Mouse (Mus musculus) spleen, adult 12 weeks (tissue): ENCODE measurements around the gene Arhgap6.
A peak's percentile ranks its signal among the peaks of the same experiment; 100 is the strongest.
"Not testable (repeated sequence)": the region's sequence is repeated elsewhere in the genome, so short reads cannot be mapped to it uniquely, and the experiment has no call there.

Experiments used
- DNase-seq: peaks from one replicate; pipeline ENCODE4 v3.0.0; 2022; ENCODE audit warnings: low spot score

The Arhgap6 gene

DNA sequence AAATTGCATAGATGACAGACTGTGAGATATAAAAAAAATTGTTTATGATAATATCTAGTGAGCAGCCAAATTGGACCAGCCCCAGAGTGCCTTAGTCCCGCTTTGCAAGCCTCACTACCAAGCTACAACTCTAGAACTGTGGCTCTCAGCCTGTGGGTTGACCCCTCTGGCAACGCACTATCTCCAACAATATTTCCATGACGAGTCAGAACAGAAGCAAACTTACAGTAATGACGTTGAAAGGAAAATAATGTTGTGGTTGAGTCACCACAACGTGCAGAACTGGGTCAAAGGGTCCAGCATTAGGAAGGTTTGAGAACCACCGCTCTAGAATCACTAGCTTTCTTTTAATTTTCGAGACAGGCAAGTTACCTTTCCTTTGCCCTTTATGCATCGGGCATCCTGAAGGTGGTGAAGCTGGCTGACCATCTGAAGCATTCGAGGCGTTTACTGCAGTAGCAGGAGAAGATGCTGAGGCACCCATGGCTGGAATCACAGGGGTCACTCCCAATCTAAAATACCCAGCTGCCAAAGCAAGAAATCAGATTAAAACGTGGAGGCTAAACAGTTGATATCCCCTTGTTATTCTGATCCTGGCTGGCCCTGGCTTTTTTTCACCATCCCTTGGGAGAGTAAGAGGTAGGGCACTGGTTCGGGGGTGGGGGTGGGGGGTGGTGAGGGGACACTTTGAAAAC lies 524.3 kb downstream of the Arhgap6 start:
- DNase-seq = no peak

DNA sequence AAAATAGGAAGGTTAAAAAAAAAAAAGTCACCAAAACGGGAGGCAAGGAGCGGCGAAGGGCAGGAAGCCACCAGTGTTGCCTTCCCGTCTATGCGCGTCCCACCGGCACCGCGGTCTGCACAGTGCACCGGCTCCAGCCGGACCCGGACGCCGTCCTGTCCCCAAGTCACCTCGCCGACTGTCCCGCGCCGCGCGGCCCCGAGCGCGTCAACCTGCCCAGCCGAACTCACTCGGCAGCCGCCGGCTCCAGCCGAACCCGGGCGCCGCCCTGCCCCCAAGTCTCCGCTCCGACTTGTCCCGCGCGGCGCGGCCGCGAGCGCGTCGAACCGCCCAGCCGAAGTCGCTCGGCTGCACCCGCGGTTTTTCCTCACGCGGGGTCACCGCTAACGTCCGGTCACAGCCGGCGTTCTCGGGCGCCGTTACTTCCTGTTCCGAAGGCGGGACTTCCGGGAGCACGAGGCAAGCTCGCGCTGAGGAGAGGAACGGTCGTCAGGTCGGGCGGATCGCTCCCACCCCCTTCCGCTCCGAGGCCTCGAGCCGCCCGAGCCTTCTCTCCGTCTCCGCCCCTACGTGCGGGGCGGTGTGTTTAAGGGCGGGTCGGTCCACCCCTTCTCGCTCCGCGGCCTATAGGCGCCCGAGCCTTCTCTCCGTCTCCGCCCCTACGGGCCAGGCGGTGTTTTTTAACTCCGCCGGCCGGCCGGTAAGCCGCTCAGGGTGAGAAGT lies 525.2 kb downstream of the Arhgap6 start, which contains the start of gene Hccs:
Gene Hccs, minus strand, starts transcription at position 428 of the 723 bp plus-strand sequence.
- DNase-seq = peak; percentile 81

DNA sequence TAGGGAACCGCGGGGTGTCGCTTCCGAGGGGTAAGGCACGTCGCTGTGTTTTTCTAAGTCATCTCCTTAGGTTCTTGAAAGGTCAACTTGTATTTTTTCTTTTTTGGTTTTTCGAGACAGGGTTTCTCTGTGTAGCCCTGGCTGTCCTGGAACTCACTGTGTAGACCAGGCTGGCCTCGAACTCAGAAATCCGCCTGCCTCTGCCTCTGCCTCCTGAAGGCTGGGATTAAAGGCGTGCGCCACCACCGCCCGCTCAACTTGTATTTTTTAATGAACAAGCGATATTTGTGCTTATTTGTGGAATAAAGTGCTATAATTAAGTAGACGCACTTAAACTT lies 525.7 kb downstream of the Arhgap6 start:
- DNase-seq = not testable (repeated sequence)

DNA sequence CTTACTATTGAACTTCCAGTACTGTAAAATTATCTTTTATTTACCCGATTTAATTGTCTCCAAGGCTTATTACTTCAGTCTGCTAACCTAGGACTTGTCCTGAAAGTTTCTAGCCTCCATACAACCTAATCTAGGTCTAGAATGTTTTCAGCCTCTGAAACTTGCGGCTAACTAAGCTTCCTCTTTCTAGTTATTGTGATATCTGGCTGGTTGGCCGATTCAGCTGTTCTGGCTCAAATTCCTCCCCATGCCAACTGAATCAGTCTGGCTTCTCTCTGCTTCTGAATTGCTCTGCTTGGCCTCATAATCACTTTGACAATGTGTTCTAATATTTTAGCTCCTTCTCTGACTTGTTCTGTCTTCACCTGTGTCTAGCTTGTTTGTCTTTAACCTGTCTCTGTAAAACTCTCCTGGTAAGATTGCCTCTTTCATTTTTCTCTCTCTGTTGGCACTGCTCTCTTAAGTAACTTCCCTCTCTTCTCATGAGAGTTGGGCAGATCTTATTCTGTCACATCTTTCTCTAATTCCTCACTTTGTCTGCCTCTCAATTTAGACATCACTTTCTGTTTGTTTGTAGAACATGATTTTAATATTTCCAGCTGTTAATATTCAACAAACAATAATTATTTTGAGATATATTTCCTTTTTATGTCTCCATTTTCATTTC lies 531.2 kb downstream of the Arhgap6 start:
- DNase-seq = no peak

DNA sequence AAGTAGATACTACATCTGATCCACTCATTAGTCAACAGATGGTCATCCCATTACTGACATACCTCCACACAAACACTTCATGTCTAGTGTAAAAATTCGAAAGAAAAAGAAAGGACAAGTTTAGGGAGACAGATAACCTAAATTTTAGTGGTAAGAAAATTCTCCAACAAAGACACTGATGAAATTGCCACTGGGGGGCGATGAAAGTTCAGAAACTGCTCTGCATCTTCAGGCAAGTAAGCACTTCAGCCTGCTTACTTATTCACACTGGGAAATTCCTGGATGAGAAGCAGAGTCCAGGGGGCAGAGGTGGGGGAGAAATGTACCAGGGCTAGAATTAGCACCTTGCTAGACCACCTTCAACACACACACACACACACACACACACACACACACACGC lies 537.4 kb downstream of the Arhgap6 start:
- no peak for DNase-seq

DNA sequence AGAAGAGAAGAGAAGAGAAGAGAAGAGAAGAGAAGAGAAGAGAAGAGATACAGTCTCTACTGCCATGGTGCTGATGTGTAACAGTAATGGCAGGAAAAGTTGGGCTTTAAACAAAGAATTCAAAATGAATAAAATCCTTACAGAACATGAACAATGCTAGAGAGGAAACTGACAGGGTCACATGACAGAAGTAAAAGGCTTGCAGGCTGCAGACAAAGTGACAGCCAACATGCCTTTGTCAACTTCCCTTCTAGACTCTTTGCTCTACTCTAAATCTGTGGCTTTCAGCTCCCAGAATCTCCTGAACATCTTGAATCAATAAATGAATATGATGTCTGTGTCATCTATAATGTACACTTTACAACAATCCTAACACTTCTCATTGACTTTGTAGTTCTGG lies 542.7 kb downstream of the Arhgap6 start:
- DNase-seq = no peak

DNA sequence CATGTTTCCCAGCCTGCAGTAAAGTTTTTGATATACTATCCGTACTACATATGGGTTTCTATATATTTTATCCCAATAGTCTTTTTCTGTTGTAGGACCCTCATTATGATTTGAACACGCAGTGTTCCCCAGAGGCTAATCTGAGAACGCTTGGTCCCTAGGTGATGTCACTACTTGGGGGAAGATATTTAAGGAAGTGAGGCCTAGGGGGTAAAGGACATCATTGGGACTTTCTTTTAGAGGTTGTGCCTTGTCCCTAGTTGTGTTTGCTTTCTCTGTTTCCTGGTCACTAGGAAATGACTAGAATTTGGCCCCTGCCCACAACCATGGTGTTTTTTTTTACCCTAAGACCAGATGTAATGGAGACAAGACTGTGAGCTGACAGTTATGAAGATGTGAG lies 543.3 kb downstream of the Arhgap6 start:
- no peak for DNase-seq
